Mouse (Mus musculus): ENCODE results near the gene Mrpl39.
A peak's percentile ranks its signal among the peaks of the same experiment; 100 is the strongest.

Mrpl39 gene

DNA sequence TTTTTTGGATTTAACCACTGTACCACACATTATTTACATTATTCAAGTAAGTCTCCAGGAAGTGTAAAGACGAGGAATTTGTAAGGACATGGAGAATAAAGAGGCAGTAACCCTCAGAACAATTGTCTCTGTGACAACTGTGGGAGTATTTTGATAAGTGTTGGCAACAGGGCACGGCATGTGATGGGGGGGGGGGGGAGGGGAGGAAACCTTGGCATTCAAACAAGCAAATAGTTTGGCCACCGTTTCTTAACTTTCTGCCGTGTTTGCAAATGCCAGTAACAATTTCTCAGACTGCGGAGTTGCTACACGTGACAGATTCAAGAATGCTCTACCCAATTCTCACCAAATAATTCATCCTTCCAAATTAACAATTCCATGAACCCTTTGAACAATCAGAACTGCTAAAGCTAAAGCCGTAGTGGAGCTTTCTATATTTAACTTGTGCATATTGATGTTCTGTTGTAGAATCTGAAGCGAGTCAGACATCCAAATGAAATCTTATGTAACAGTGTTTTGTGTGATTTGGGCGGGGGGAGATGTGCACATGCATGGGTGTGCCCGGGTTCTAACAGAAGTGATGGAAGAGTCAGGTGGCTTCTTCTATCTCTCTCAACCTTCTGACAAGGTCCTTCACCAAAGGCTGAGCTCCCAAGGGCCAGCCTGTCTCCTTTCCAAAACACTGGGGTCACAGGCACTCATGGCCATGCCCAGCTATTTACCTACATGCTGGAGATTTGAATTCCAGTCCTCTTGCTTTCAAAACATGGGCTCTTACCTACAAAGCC, 9.4 kb upstream of the Mrpl39 start:
- no peak for DNase-seq (ENCODE audit: low read depth, low spot score)

GRCm38 (mm10) chr16:84737358-84737757, 1.8 kb upstream of the Mrpl39 start:
- peak; percentile 64 for DNase-seq (ENCODE audit: low read depth, low spot score)

- no peak for DNase-seq (ENCODE audit: low read depth, low spot score)
Observed at GRCm38 (mm10) chr16:84734806-84735165, 756 bp downstream of the Mrpl39 start.

GRCm38 (mm10) chr16:84720670-84721069, 14.9 kb downstream of the Mrpl39 start:
- peak; percentile 14 for DNase-seq (ENCODE audit: low read depth, low spot score)

DNA sequence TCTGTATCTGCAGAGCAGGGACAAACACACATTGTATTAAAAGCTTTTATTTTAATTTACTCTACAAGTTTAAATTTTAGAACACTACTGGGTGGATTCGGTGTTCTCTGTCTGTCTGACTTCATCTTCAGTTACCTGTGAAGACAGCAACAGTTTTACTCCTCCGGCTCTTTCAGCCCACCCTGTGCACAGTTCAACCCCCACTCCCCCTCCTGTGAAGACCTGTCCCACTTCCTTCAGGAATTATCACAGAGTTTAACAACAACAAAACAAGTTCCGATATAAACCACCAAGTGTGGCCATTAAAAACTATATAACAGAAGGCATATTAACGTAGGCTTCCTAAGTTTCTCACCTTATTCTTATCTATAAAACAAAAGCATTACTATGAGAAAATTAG, 17.3 kb downstream of the Mrpl39 start:
- no peak for DNase-seq (ENCODE audit: low read depth, low spot score)

DNA sequence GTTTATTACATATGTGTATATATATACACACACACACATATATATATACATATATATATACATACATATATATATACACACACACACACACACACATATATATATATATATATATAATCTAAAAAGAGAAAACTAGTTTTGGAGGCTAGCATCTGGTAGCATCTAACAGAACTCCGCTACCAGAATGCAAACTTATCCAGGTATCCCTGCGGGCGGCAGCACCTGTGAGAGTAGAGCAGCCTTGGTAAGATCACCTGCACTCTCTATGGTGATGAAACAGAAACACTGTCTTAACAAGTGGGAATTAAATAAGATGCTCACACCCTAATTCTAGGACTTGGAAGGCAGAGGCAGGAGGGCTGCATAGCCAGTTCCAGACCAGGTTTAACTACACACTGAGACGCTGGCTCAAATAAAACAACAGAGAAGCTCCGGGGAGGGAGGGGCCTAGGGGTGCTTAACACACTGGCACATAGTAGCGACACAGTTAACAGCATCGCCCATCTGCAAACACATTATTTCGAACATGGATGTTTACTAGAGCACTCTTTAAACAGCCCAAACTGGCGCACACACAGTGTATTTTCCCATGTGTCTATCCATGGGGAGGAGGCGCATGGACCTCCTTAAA, 17.8 kb downstream of the Mrpl39 start:
- DNase-seq (ENCODE audit: low read depth, low spot score) = no peak

DNA sequence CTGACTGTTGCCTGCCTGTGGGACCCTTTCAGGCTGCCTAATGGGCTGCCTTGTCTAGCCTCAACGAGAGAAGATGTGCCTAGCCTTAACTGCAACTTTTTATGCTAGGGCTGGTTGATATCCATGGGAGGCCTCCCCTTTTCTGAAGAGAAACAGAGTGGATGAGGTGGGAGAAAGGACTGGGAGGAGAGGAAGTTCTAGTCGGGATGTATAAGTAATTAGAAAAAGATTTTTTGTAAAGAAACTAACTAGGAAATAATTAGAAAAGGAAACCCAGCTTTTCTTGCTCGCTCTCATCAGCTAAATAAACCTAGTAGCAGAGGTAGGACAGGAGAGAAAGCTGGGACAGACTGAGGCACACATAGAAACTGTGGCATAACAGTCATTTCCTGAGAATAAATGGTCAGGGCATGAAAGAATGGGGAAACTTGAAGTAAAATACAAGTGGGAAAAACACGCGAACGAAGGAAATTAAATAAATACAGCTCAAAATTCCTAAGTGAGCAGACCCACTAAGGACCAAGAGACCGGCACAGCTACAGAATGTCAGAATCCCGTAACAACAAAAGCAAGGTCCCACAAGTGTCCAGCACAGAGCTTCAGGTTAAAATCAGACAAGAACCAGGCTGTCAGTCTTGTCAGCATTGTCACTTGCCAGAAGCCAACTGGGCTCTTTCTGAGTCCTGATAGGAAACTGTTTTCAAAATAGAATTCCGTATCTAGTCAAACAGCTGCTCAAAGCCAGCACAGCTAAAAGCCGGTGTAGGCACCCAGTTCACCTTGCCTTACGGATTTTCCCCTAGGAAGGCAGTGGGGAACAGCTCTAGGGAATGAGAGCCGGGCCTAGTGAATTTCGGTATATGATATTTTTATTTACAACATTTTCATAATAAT, 18.6 kb downstream of the Mrpl39 start:
- DNase-seq (ENCODE audit: low read depth, low spot score) = no peak

DNA sequence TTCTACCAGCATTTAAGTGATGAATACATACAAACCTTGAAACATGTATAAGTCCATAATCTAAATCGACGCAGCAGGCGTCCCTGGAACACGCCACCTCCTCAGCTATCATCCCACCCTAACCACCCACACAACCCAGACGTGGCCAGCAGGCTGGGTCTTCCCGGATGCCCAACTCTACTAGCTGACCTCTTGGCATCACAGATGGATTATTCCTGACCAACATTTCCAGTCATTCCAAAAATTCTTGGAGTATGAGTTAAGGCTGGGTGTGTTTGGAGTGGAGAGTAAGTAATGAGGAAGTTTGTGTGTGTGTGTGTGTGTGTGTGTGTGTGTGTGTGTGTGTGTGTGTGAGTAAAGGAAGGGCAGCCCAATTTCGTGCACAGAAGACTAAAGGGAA, 19.3 kb downstream of the Mrpl39 start:
- DNase-seq (ENCODE audit: low read depth, low spot score) = no peak

DNA sequence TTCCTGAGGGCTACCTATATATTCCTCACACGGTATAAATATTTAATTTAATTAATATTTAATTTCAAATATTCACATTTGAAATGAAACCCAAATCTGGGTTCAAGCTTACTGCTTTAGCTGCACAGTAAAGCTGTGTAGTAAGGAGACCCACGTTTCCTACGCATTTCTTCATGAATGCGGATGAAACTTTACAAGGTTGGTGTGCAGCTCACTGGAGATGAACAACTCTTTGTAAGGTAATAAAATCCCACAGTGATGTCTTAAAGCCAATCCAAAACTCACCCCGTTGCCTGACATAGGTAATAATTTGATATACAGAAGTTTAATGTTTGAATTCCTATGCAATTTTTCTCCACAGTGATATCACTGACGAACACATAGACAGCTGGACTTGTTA, 20.6 kb downstream of the Mrpl39 start:
- DNase-seq (ENCODE audit: low read depth, low spot score) = no peak

GRCm38 (mm10) chr16:84713926-84714325, 21.6 kb downstream of the Mrpl39 start:
- DNase-seq (ENCODE audit: low read depth, low spot score) = no peak

DNA sequence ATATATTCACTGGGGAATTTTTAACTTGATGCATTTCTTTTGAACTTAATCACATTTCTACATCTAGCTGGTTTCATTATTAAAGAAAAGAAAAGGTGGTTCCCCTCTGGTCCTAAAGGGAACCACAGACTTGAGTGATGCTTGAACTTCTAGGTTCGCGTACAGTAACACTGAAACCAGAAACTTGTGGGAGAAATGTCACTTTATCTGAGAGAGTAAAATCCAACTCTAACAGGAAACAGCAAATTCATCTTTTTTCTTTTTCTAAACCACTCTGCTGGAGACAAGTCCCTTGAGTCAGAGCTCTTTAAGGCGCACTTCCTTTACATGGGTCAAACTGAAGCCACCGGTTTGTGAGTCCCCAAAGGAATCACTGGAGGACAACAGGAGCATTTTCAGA, 22.4 kb downstream of the Mrpl39 start:
- DNase-seq (ENCODE audit: low read depth, low spot score) = no peak

DNA sequence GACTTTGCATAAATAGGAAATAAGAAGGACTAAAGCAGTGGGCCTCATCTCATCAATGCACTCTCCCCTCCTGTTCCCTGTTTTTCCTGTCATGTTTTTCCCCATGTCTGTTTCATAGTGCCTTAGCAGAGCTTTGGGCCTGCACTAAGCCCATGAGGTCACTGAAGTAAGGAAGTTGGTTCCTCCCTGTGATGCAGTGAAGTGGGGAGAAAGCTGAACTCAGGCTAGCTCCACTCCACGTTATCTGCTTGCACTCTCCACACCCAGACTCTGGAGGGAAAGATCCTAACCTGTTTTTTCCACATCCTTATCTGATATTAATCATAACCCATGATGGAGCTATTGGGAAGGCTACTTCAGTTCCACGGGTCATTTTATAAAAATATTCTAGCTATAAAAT, 26.9 kb downstream of the Mrpl39 start:
- DNase-seq (ENCODE audit: low read depth, low spot score) = no peak

DNA sequence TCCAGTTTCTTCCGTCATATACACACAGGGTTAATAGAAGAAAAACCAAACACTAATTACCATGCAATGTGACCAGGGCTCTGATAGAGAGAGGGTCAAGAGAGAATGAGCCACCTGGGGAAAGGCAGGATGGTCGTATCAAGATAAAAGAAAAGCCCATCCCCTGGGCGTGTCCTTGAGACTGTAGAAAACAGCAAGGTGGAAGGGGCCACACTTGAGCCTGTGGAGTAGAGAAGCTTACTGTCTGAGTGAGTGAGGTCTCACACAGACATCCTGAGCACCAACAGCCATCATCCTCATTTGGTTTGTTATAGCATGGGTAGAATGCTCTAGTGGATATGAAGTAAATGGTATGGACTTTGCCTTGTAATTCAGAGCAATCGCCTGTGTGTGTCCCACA, 27.7 kb downstream of the Mrpl39 start:
- DNase-seq (ENCODE audit: low read depth, low spot score) = no peak

DNA sequence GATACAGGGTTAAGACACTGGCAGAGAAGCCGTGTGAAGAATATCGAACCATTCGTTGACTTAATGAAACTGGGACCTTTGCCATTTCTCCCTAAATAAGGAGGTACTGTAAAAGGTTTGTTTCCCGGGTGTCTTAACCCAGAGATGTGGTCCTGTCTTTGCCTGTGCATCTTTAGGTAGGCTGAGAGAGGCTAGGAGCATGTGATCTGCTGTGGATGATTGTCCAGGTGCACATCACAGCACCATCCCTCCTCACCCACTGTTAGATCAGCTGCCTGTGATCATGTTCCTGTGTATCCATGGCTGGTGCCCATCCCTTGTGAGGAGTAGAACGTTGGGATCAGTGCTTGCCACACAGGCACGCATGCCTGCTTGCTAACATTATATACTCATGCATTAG, 29.0 kb downstream of the Mrpl39 start:
- DNase-seq (ENCODE audit: low read depth, low spot score) = no peak

GRCm38 (mm10) chr16:84705507-84705906, 30.0 kb downstream of the Mrpl39 start:
- no peak for DNase-seq (ENCODE audit: low read depth, low spot score)

DNA sequence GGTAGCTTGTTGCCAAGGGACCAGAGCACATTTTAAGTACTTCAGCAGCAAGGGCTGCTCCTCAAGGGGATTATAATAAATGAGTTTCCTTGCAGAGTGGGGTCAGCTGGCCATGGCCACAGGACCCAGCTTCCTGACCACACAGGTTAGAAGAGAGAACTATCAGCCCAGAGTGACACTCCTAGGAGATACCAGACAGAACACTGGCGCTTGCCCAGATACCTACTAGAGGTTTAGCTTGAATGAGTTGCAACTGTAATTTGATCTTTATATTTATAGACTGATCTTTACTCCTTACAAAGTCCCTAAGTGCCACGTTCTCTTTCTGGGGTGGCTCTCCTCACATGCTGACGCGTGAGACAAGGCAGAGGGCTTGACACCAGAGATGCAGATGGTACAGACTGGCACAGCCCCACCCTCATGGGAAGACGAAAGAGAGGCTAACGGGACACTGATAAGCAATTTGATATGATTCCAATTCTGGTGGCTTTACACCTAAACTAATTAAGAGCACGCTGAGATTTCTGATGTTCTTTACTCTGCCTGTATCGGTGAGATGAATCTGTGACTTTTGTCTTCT, 30.8 kb downstream of the Mrpl39 start:
- DNase-seq (ENCODE audit: low read depth, low spot score) = no peak

DNA sequence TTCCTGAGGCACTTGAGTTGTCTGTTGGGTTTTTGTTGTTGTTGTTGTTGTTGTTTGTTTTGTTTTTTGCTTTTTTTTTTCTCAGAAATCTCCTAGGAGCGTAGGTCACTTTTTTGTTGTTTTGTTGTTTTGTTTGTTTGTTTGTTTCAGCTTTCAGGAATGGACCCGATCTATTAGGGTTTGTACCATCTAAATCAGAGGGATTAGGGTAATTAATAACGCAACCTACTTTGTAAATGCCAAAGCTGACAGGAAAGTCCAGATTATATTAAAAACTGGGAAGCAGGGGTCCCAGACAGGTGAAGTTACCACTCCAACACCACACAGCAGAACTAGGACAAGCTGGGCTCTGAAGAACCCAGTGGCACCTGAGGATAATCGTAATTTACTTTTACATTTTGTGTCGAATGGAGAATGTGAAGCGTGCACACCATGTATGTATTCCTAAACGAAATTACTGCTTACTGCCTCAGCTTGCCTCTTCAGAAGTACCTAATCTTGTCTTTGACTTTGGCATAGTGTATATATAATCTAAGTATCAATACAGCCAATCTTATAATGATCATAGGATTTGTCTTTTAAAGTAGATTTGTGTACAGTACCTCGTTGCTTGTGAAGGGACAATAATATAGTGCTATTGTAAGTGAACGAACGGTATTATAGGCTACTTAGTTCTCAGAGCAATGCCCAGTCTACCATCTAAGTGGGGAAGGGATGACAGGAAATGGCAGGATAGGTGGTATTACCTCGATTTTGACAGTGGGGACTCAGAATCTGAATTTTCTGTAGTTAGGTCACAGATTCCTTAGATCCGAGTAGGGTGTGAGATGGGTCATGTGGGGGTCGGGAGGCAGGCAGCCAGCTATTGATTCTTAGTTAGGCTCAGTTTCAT, 31.5 kb downstream of the Mrpl39 start:
- DNase-seq (ENCODE audit: low read depth, low spot score) = no peak

GRCm38 (mm10) chr16:84703129-84703768, 32.3 kb downstream of the Mrpl39 start:
- DNase-seq (ENCODE audit: low read depth, low spot score) = peak; percentile 35

DNA sequence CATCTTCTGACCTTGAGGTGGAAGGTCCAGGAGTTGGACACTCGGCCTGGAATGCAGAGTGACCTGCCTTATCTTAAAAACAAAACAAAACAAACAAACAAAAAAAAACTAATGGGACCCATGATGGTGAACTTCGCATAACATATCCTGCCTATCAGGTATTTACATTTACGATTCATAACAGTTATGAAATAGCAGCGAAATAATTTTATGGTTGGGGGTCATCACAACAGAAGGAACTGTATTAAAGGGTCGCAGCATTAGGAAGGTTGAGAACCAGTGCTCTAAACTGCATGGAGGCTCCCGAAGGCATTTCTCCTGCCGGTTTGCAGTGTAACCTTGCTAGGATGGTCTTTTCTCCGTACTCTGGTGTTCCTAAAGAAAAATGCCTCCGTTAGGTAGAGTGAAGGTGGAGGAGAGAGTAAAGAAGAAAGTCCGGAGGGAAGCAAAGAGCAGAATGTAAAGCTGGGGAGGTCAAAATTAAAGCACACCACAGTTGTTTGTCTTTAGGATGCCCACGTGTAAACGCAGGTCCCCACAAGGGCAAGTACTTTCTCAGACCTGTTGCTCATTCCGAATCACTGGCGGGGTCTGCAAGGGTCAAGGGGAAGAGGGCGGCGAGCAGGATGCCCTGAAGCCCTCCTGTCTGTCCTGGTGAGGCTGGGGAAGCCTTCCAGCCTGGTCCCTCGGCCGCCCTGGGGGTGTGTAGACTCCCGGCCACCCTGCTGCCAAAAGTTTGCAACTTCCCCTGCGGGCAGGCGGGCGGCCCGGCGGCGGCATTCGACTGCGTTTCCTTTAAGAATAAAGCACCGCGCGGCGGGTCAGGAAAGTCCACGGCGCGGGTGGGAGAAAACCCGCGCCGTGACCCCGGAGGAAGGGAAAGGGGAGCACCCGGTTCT, 33.1 kb downstream of the Mrpl39 start:
- DNase-seq (ENCODE audit: low read depth, low spot score) = peak; percentile 50

- DNase-seq (ENCODE audit: low read depth, low spot score) = no peak
Observed at GRCm38 (mm10) chr16:84701041-84701440, 34.5 kb downstream of the Mrpl39 start.
